Mouse (Mus musculus) CH12.LX (cell line): ENCODE results near the gene Nenf. TPM values are rescaled to one million over a fixed set of nuclear protein-coding genes. Genes with fewer than 3 reads are reported as not detected.

Experiments
- DNase-seq: peaks from one replicate; pipeline ENCODE4 v3.0.0-alpha.2; 2013; ENCODE audit errors: extremely low read depth
- H3K27ac ChIP-seq: 2 replicates; pipeline ENCODE4 v1.5.1; 2012; ENCODE audit warnings: low read depth, mild to moderate bottlenecking, control low read depth, moderate library complexity; ENCODE audit not compliant: insufficient read depth
- H3K27me3 ChIP-seq: replicated peaks from 2 replicates; pipeline ENCODE3; 2012; ENCODE audit warnings: inconsistent platforms
- H3K36me3 ChIP-seq, 2 experiments: replicated peaks in 1 of 2; 2 replicates each; pipeline versions ENCODE3 to v1.6.1; 2012; ENCODE audit warnings: inconsistent platforms in 1 of 2, low read length in 1 of 2, mild to moderate bottlenecking in 1 of 2, mixed read lengths in 1 of 2, moderate library complexity in 1 of 2; ENCODE audit not compliant: control insufficient read depth in 1 of 2, insufficient read depth in 1 of 2
- H3K4me1 ChIP-seq, 2 experiments: 2 replicates each; pipeline ENCODE4 v1.6.1; 2012; ENCODE audit warnings: inconsistent platforms in 1 of 2, moderate library complexity in 1 of 2; ENCODE audit not compliant: insufficient read depth in 2 of 2, control insufficient read depth in 1 of 2
- H3K4me2 ChIP-seq: 2 replicates; pipeline ENCODE4 v1.6.1; 2012; ENCODE audit warnings: low read depth, mild to moderate bottlenecking, control low read depth; ENCODE audit not compliant: poor library complexity, insufficient read depth, severe bottlenecking
- H3K4me3 ChIP-seq, 3 experiments: fragments of 150-350 bp in 1 of 3; sonication (generic) in 1 of 3; replicated peaks in 1 of 3; 2 replicates each; pipeline versions ENCODE3 to v1.5.1; 2011 to 2012; ENCODE audit warnings: low read depth in 2 of 3, low read length in 2 of 3, mild to moderate bottlenecking in 2 of 3, moderate library complexity in 2 of 3, control low read depth in 1 of 3, improper control_type of control experiment in 1 of 3, inconsistent platforms in 1 of 3, mixed read lengths in 1 of 3; ENCODE audit not compliant: poor library complexity in 1 of 3
- H3K79me2 ChIP-seq: replicated peaks from 2 replicates; pipeline ENCODE4 v1.6.1; 2012; ENCODE audit warnings: mild to moderate bottlenecking, moderate library complexity; ENCODE audit not compliant: control insufficient read depth, poor library complexity, insufficient read depth, severe bottlenecking; ENCODE audit errors: extremely low read depth
- H3K9ac ChIP-seq: 2 replicates; pipeline ENCODE4 v1.6.1; 2012; ENCODE audit warnings: low read depth, mild to moderate bottlenecking, control low read depth, moderate library complexity; ENCODE audit not compliant: insufficient read depth
- H3K9me3 ChIP-seq: replicated peaks from 2 replicates; pipeline ENCODE3; 2012; ENCODE audit warnings: low read length, inconsistent platforms, mixed read lengths
- BHLHE40 ChIP-seq: IDR thresholded peaks from 2 replicates; pipeline ENCODE4 v1.6.1; 2011; ENCODE audit warnings: mild to moderate bottlenecking, low read depth, low read length, improper control_type of control experiment
- CHD1 ChIP-seq: IDR thresholded peaks from 2 replicates; pipeline ENCODE4 v1.6.1; 2012; ENCODE audit warnings: low read depth, low read length, improper control_type of control experiment, inconsistent platforms
- CHD2 ChIP-seq: IDR thresholded peaks from 2 replicates; pipeline ENCODE4 v1.6.1; 2011; ENCODE audit warnings: low read length, improper control_type of control experiment
- CTCF ChIP-seq, 2 experiments: IDR thresholded peaks in 1 of 2; conservative IDR thresholded peaks in 1 of 2; 2 replicates each; pipeline ENCODE4 v1.5.1; 2011 to 2012; ENCODE audit warnings: low read depth in 2 of 2, low read length in 2 of 2, improper control_type of control experiment in 1 of 2, inconsistent platforms in 1 of 2, mild to moderate bottlenecking in 1 of 2, moderate library complexity in 1 of 2
- E2F4 ChIP-seq: IDR thresholded peaks from 2 replicates; pipeline ENCODE4 v1.6.1; 2011; ENCODE audit warnings: low read depth, low read length, improper control_type of control experiment; ENCODE audit not compliant: insufficient replicate concordance
- ELF1 ChIP-seq: IDR thresholded peaks from 2 replicates; pipeline ENCODE4 v1.6.1; 2014; ENCODE audit warnings: low read depth, mild to moderate bottlenecking, inconsistent platforms, low read length, improper control_type of control experiment
- EP300 ChIP-seq: IDR thresholded peaks from 2 replicates; pipeline ENCODE4 v1.6.1; 2011; ENCODE audit warnings: low read length, improper control_type of control experiment
- ETS1 ChIP-seq: conservative IDR thresholded peaks from 2 replicates; pipeline ENCODE4 v1.6.1; 2012; ENCODE audit warnings: low read depth, mild to moderate bottlenecking, inconsistent platforms, low read length, improper control_type of control experiment, moderate library complexity
- GABPA ChIP-seq: IDR thresholded peaks from 2 replicates; pipeline ENCODE4 v1.6.1; 2012; ENCODE audit warnings: low read depth, low read length, improper control_type of control experiment, inconsistent platforms; ENCODE audit not compliant: insufficient replicate concordance
- HCFC1 ChIP-seq: IDR thresholded peaks from 2 replicates; pipeline ENCODE4 v1.6.1; 2012; ENCODE audit warnings: low read depth, mild to moderate bottlenecking, inconsistent platforms, low read length, improper control_type of control experiment
- IRF4 ChIP-seq: IDR thresholded peaks from 2 replicates; pipeline ENCODE4 v1.6.1; 2014; ENCODE audit warnings: low read depth, mild to moderate bottlenecking, inconsistent platforms, low read length, improper control_type of control experiment
- JUN ChIP-seq: IDR thresholded peaks from 2 replicates; pipeline ENCODE4 v1.6.1; 2011; ENCODE audit warnings: low read depth, mild to moderate bottlenecking, low read length, improper control_type of control experiment, moderate library complexity; ENCODE audit not compliant: insufficient read depth
- JUND ChIP-seq: conservative IDR thresholded peaks from 2 replicates; pipeline ENCODE4 v1.6.1; 2011; ENCODE audit warnings: low read depth, low read length, improper control_type of control experiment
- KAT2A ChIP-seq: IDR thresholded peaks from 2 replicates; pipeline ENCODE4 v1.6.1; 2012; ENCODE audit warnings: low read length, improper control_type of control experiment, inconsistent platforms; ENCODE audit not compliant: insufficient replicate concordance
- MAFK ChIP-seq: IDR thresholded peaks from 2 replicates; pipeline ENCODE4 v1.6.1; 2011; ENCODE audit warnings: low read length, improper control_type of control experiment; ENCODE audit not compliant: insufficient replicate concordance
- MAX ChIP-seq: IDR thresholded peaks from 2 replicates; pipeline ENCODE4 v1.6.1; 2011; ENCODE audit warnings: low read length, improper control_type of control experiment
- MAZ ChIP-seq: IDR thresholded peaks from 2 replicates; pipeline ENCODE4 v1.6.1; 2012; ENCODE audit warnings: low read depth, mild to moderate bottlenecking, inconsistent platforms, low read length, improper control_type of control experiment, moderate library complexity
- MEF2A ChIP-seq: IDR thresholded peaks from 2 replicates; pipeline ENCODE4 v1.6.1; 2014; ENCODE audit warnings: low read depth, mild to moderate bottlenecking, inconsistent platforms, low read length, improper control_type of control experiment, borderline replicate concordance
- MXI1 ChIP-seq: IDR thresholded peaks from 2 replicates; pipeline ENCODE4 v1.6.1; 2011; ENCODE audit warnings: mild to moderate bottlenecking, low read depth, low read length, improper control_type of control experiment
- MYC ChIP-seq: IDR thresholded peaks from 2 replicates; pipeline ENCODE4 v1.6.1; 2011; ENCODE audit warnings: low read depth, mild to moderate bottlenecking, improper control_type of control experiment, low read length
- NELFE ChIP-seq: IDR thresholded peaks from 2 replicates; pipeline ENCODE4 v1.6.1; 2011; ENCODE audit warnings: low read depth, low read length, improper control_type of control experiment
- NRF1 ChIP-seq: IDR thresholded peaks from 2 replicates; pipeline ENCODE4 v1.6.1; 2014; ENCODE audit warnings: low read depth, mild to moderate bottlenecking, inconsistent platforms, low read length, improper control_type of control experiment, moderate library complexity
- PAX5 ChIP-seq: IDR thresholded peaks from 2 replicates; pipeline ENCODE4 v1.6.1; 2012; ENCODE audit warnings: low read length, inconsistent platforms, mixed read lengths
- POLR2A ChIP-seq: IDR thresholded peaks from 2 replicates; pipeline ENCODE4 v1.6.1; 2011; ENCODE audit warnings: low read depth, mild to moderate bottlenecking, improper control_type of control experiment, low read length
- POLR2AphosphoS2 ChIP-seq: IDR thresholded peaks from 2 replicates; pipeline ENCODE4 v1.6.1; 2011; ENCODE audit warnings: low read depth, low read length, improper control_type of control experiment
- RAD21 ChIP-seq: IDR thresholded peaks from 2 replicates; pipeline ENCODE4 v1.6.1; 2011; ENCODE audit warnings: low read depth, mild to moderate bottlenecking, low read length, improper control_type of control experiment, moderate library complexity
- RCOR1 ChIP-seq: conservative IDR thresholded peaks from 2 replicates; pipeline ENCODE4 v1.6.1; 2012; ENCODE audit warnings: low read depth, mild to moderate bottlenecking, inconsistent platforms, low read length, improper control_type of control experiment
- SIN3A ChIP-seq: IDR thresholded peaks from 2 replicates; pipeline ENCODE4 v1.6.1; 2012; ENCODE audit warnings: low read length, improper control_type of control experiment, inconsistent platforms
- SMC3 ChIP-seq: IDR thresholded peaks from 2 replicates; pipeline ENCODE4 v1.6.1; 2011; ENCODE audit warnings: low read depth, low read length, improper control_type of control experiment
- TBP ChIP-seq: conservative IDR thresholded peaks from 2 replicates; pipeline ENCODE4 v1.6.1; 2011; ENCODE audit warnings: low read depth, low read length, improper control_type of control experiment
- TCF12 ChIP-seq: IDR thresholded peaks from 2 replicates; pipeline ENCODE4 v1.6.1; 2014; ENCODE audit warnings: low read depth, mild to moderate bottlenecking, inconsistent platforms, low read length, improper control_type of control experiment
- UBTF ChIP-seq: IDR thresholded peaks from 2 replicates; pipeline ENCODE4 v1.6.1; 2012; ENCODE audit warnings: low read depth, mild to moderate bottlenecking, inconsistent platforms, low read length, improper control_type of control experiment, moderate library complexity
- USF1 ChIP-seq: IDR thresholded peaks from 2 replicates; pipeline ENCODE4 v1.6.1; 2014; ENCODE audit warnings: low read depth, mild to moderate bottlenecking, inconsistent platforms, low read length, improper control_type of control experiment
- USF2 ChIP-seq: conservative IDR thresholded peaks from 2 replicates; pipeline ENCODE4 v1.6.1; 2011; ENCODE audit warnings: low read depth, low read length, improper control_type of control experiment
- ZC3H11A ChIP-seq: IDR thresholded peaks from 2 replicates; pipeline ENCODE4 v1.6.1; 2012; ENCODE audit warnings: low read depth, mild to moderate bottlenecking, inconsistent platforms, low read length, improper control_type of control experiment
- ZKSCAN1 ChIP-seq: IDR thresholded peaks from 2 replicates; pipeline ENCODE4 v1.6.1; 2012; ENCODE audit warnings: low read depth, inconsistent platforms, low read length, improper control_type of control experiment, borderline replicate concordance
- ZMIZ1 ChIP-seq: IDR thresholded peaks from 2 replicates; pipeline ENCODE4 v1.6.1; 2012; ENCODE audit warnings: low read depth, mild to moderate bottlenecking, inconsistent platforms, low read length, improper control_type of control experiment
- ZNF384 ChIP-seq: IDR thresholded peaks from 2 replicates; pipeline ENCODE4 v1.6.1; 2012; ENCODE audit warnings: low read depth, low read length, improper control_type of control experiment, inconsistent platforms
- dilution Hi-C: fragments of 300-500 bp; cut with MboI; formaldehyde crosslinking; loops from 2 replicates; pipeline ENCODE4 v1.14.3; 2020; ENCODE audit warnings: low sequenced_read_pairs; ENCODE audit not compliant: extremely low pct_unique_long_range_greater_than_20kb, extremely low pct_ligation_motif_present
- in situ Hi-C: fragments of 300-500 bp; cut with MboI; formaldehyde crosslinking; loops from 3 replicates; pipeline ENCODE4 v1.14.3; 2019; ENCODE audit warnings: low sequenced_read_pairs, low pct_ligation_motif_present, low pct_unique_long_range_greater_than_20kb, mixed read lengths
- polyA plus RNA-seq: library from polyadenylated mRNA; unstranded; fragments of >175 nt; gene quantifications from 2 replicates; pipeline ENCODE4 v1.2.1, GENCODE M21; 2012; ENCODE audit warnings: low read depth; ENCODE audit not compliant: insufficient read length
- total RNA-seq, 2 experiments: library from RNA; depleted of rRNA; stranded (reverse); fragments of 300-350 nt in 1 of 2; fragments of >200 nt in 1 of 2; gene quantifications; 2 replicates each; pipeline ENCODE4 v1.2.3; 2012 to 2014

Nenf gene
- total and polyA plus RNA-seq, 3 experiments, result 28.8 to 86.7 (median 43.8) TPM

DNA sequence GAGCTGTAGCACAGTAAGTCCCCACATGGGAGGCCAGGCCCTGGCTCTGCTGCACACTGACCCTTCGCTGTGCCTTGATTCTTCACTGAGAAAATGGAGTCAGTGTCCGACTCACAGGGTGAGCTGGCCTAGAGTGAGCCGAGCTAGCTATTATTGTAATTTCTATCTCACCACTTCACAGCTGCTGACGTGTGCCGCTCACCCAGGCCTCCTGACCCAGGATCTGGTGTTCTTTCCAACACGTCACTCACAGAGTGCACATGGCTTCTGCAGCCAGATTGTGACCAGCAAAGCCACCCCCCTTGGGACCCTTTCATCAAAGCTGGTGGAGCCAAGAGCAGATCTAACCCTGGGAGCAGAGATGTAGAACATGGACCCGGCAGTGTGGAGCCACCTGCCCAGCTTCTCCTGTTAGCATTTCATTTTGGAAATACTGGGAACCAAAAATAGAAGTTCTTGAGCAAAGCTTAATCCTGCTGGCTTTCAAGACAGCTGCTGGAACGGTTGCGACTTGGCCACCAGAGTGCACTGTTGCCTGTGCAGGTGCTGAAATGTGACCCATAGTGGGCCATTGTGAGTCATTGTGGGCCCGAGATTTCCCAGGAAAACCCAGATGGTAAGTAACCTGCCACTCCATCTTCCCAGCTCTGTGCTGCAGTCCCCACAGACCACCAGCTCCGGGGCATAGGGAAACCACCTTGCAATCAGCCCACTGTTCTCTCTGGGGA, 18.6 kb downstream of the Nenf start:
- 0 out of 2 replicates have a peak overlapping the region, but pooled peaks have one; percentile 27 for H3K27ac ChIP-seq
- peak overlapping the region in 1 of 3 experiments; percentile 22 for H3K4me3 ChIP-seq
- TF ChIP-seq HCFC1, result no peak
- peak; percentile 61 for TF ChIP-seq ETS1
- TF ChIP-seq EP300, result peak; percentile 75
- no peak for TF ChIP-seq GABPA
- no peak for TF ChIP-seq CHD1
- TF ChIP-seq MXI1, result peak; percentile 63; the same call in 1 of the 2 replicates
- peak; percentile 60; the same call in 1 of the 2 replicates for TF ChIP-seq JUND
- 0 out of 2 replicates have a peak, but pooled peaks have one; percentile 29 for TF ChIP-seq E2F4
- no peak for TF ChIP-seq ZKSCAN1
- TF ChIP-seq NRF1, result peak; percentile 32; the same call in 1 of the 2 replicates
- TF ChIP-seq IRF4, result peak; percentile 91
- TF ChIP-seq RCOR1, result peak; percentile 66; the same call in 1 of the 2 replicates
- no peak for TF ChIP-seq USF1
- peak; percentile 79 for TF ChIP-seq RAD21
- TF ChIP-seq SMC3, result peak; percentile 76
- peak; percentile 73; the same call in 1 of the 2 replicates for TF ChIP-seq MYC
- TF ChIP-seq POLR2AphosphoS2, result no peak
- no peak; the same call in none of the 2 replicates for TF ChIP-seq SIN3A
- TF ChIP-seq ZC3H11A, result peak; percentile 34
- peak; percentile 55; the same call in 1 of the 2 replicates for TF ChIP-seq CHD2
- TF ChIP-seq MAX, result peak; percentile 72
- peak; percentile 88 for TF ChIP-seq TCF12
- no peak for TF ChIP-seq POLR2A
- peak; percentile 65; the same call in 1 of the 2 replicates for TF ChIP-seq BHLHE40
- no peak for TF ChIP-seq ZNF384
- no peak for TF ChIP-seq USF2
- no peak for TF ChIP-seq KAT2A
- no peak for TF ChIP-seq JUN
- TF ChIP-seq ELF1, result peak; percentile 48; the same call in 1 of the 2 replicates
- peak; percentile 57 for TF ChIP-seq NELFE
- TF ChIP-seq PAX5, result no peak
- TF ChIP-seq ZMIZ1, result no peak
- TF ChIP-seq MEF2A, result peak; percentile 88
- TF ChIP-seq MAFK, result peak; percentile 52; the same call in 1 of the 2 replicates
- no peak for TF ChIP-seq UBTF
- no peak for TF ChIP-seq TBP
- peak; percentile 36 to 85 for TF ChIP-seq CTCF (conservative IDR thresholded peaks at IDR 0.05 in 1 of 2, IDR thresholded peaks at IDR 0.05 in 1 of 2; ENCODE audit: low read depth in 2 of 2, low read length in 2 of 2)
- peak; percentile 57 for TF ChIP-seq MAZ
- TF ChIP-seq, all 38 proteins: peak for 22
- peaks cover 37 to 66% of the 10 kb centered on the region in 2 experiments for H3K4me1 ChIP-seq
- peak; percentile 76 for DNase-seq
- in situ Hi-C loops, result no loop called here
- no peak overlapping the region for H3K9ac ChIP-seq
- no peaks in the 10 kb centered on the region for H3K36me3 ChIP-seq
- no peaks in the 10 kb centered on the region for H3K9me3 ChIP-seq
- 0 out of 2 replicates have a peak overlapping the region, but pooled peaks have one; percentile 4 for H3K4me2 ChIP-seq
- no peaks in the 10 kb centered on the region for H3K79me2 ChIP-seq
- dilution Hi-C loops, result no loop called here
- peaks cover 1% of the 10 kb centered on the region for H3K27me3 ChIP-seq
